Mouse (Mus musculus): ENCODE results near the gene Icam4. TPM values are rescaled to one million over a fixed set of nuclear protein-coding genes. Genes with fewer than 3 reads are reported as not detected.
A peak's percentile ranks its signal among the peaks of the same experiment; 100 is the strongest.

Gene Icam4
- polyA plus RNA-seq, 1 experiment from 2014 or later: 0.56 TPM

DNA sequence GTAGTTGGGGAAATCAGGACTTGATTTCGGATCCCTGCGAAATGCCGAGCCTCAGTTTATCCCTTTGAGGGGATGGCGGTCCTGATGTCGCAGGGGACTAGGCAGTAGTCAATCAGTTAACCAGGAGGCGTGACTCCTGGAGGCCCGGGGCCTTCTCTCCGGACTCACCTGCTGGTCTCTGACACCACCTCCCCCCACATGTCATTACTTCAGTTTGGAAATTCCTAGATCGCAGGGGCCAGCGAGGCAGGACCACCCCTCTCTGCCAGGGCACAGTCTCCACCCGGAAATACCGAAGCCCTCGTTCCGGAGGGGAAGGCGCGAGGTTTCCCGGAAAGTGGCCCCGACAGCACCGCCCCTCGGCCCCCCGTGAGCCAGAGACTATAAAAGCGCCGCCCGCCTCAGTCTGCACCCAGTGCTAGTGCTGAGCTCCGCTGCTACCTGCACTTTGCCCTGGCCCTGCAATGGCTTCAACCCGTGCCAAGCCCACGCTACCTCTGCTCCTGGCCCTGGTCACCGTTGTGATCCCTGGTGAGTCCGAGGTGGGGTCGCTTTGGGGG, 13.5 kb upstream of the Icam4 start, which contains the start of gene Icam1:
Gene Icam1 (plus strand): TSS at position 415 of the 560 bp plus-strand sequence.
- Histone ChIP-seq H3K27me3 (peaks cover 76% of the 10 kb centered on the region), H3K9ac (0 out of 2 replicates have a peak within 1 kb of the TSS, but pooled peaks have one; percentile 13), H3K9me3 (no peaks in the 10 kb centered on the region), H3K4me2 (peak within 1 kb of the TSS; percentile 47), H3K36me3 (no peaks in the 10 kb centered on the region), H3K4me1 (replicated peaks) (peaks cover 10% of the 10 kb centered on the region), H3K27ac (replicated peaks) (no peak within 1 kb of the TSS), H3K4me3 (peak within 1 kb of the TSS; percentile 25)
- ATAC-seq (ENCODE audit: low read depth): no peak
- under 1% methylated on average over 30 of the region's 30 CpGs for WGBS

DNA sequence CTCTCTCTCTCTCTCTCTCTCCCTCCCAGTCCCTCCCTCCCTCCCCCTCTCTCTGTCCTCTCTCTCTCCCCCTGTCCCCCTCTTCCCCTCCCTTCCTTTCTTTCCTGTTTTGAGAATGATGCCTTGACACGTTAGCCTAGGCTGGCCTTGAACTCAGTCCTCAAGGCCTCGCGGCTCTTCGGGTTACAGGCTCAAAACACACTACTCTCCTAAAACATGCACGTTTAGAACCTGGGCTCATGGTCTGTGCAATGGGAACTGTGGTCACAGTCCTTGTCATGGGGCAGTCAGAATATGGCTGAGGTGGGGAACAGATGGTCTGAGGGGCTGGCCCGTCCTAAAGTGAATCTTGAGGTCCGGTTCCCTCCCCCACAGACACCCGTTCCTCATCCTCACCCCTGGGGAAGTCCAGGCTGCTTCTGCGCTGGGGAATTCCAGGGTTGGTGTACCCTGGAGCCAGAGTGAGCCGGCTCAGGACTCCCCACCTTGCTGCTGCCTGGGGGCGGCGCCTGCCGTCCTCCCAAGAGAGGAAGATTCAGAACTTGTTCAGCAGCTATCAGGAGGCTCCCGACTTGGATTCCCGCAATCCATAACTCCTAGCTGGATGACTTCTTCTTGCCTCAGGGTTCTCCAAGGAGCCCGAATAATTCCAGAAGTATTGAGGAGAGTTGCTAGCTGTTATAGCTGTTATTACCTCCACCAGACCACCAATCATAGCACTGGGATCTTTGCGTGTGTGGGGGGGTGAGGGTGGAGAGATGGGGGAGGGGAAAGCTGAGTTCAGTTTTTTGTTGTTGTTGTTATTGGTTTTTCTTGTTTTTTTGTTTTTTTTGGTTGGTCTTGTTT, 12.6 kb upstream of the Icam4 start:
- peak overlapping the region; percentile 47; the same call in 1 of the 2 replicates for H3K4me2 ChIP-seq

DNA sequence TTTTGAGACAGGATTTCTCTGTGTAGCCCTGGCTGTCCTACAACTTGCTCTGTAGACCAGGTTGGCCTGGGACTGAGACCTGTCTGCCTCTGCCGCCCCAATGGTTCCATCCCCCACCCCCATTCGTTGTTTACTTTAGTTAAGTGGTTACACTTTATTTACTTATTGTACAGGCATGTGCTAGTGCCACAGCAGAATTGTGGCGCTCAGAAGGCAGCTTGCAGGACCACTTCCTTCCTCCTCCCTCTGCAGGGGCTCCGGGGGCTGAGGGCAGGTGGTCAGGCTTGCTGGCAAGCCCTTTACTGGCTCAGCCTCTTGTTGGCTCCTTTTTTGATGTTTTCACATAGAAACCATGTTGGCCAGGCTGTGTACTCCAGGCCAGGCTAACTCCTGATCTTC, 12.0 kb upstream of the Icam4 start:
- Histone ChIP-seq H3K27me3 (peaks cover 79% of the 10 kb centered on the region), H3K36me3 (no peaks in the 10 kb centered on the region), H3K9me3 (no peaks in the 10 kb centered on the region), H3K9ac (no peak overlapping the region), H3K27ac (replicated peaks) (no peak overlapping the region), H3K4me3 (no peak overlapping the region; the same call in 1 of the 2 replicates), H3K4me1 (replicated peaks) (peaks cover 10% of the 10 kb centered on the region), H3K4me2 (no peak overlapping the region)
- 36% methylated on average over 4 of the region's 4 CpGs for WGBS
- no peak for ATAC-seq (ENCODE audit: low read depth)

More for the DNA sequence above, 12.6 kb upstream of the Icam4 start:
- no peaks in the 10 kb centered on the region for H3K36me3 ChIP-seq
- peak overlapping the region; percentile 25 for H3K4me3 ChIP-seq
- no peak overlapping the region for H3K27ac ChIP-seq (replicated peaks)
- H3K4me1 ChIP-seq (replicated peaks): peaks cover 10% of the 10 kb centered on the region
- ATAC-seq (ENCODE audit: low read depth): no peak
- H3K9ac ChIP-seq: no peak overlapping the region
- peaks cover 79% of the 10 kb centered on the region for H3K27me3 ChIP-seq
- no peaks in the 10 kb centered on the region for H3K9me3 ChIP-seq
- WGBS: 6% methylated on average over 17 of the region's 17 CpGs

DNA sequence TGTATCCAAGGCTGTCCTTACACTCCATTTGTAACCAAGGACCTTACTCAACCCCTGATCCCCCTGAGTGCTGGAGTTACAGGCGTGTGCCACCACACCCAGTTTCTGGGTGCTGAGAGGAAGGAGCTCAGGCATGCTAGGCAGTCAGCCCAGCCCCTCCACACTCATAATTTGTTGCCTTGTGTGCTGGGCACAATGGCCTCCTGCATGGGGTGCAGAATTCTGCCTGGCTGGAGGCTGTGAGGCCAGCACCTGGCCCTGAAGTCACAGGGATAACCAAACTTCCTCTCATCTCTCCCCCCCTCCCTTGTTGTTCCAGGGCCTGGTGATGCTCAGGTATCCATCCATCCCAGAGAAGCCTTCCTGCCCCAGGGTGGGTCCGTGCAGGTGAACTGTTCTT, 10.6 kb upstream of the Icam4 start:
- peaks cover 67% of the 10 kb centered on the region for H3K27me3 ChIP-seq
- no peak overlapping the region for H3K4me3 ChIP-seq
- no peak for ATAC-seq (ENCODE audit: low read depth)
- peaks cover 10% of the 10 kb centered on the region for H3K4me1 ChIP-seq (replicated peaks)
- H3K9me3 ChIP-seq: no peaks in the 10 kb centered on the region
- H3K9ac ChIP-seq: no peak overlapping the region
- H3K4me2 ChIP-seq: no peak overlapping the region
- H3K36me3 ChIP-seq: no peaks in the 10 kb centered on the region
- WGBS: 64% methylated on average over 2 of the region's 2 CpGs
- no peak overlapping the region for H3K27ac ChIP-seq (replicated peaks)

DNA sequence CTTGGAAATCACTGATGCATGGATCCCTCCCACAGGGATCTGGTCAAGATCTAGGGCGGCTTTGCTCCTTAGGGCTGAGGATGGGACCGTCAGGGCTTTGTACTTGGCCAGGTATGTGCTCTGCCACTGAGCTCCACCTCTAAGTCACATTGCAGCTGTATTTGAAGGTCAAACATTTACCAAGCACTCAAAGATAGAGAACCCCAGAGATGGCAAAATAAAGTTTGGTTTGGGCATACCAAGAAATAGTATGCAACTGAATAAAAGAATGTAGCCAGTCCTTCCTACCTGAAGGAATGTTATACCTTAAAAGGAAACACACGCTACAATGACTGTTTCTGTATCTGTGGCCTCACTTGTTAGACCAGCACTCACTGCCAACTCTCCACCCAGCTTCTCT, 7.8 kb upstream of the Icam4 start:
- H3K4me2 ChIP-seq: no peak overlapping the region
- no peak for ATAC-seq (ENCODE audit: low read depth)
- H3K4me3 ChIP-seq: no peak overlapping the region
- no peaks in the 10 kb centered on the region for H3K9me3 ChIP-seq
- 80% methylated on average over 3 of the region's 3 CpGs for WGBS
- H3K9ac ChIP-seq: no peak overlapping the region
- no peak overlapping the region for H3K27ac ChIP-seq (replicated peaks)
- no peaks in the 10 kb centered on the region for H3K4me1 ChIP-seq (replicated peaks)
- peaks cover 51% of the 10 kb centered on the region for H3K27me3 ChIP-seq
- no peaks in the 10 kb centered on the region for H3K36me3 ChIP-seq

DNA sequence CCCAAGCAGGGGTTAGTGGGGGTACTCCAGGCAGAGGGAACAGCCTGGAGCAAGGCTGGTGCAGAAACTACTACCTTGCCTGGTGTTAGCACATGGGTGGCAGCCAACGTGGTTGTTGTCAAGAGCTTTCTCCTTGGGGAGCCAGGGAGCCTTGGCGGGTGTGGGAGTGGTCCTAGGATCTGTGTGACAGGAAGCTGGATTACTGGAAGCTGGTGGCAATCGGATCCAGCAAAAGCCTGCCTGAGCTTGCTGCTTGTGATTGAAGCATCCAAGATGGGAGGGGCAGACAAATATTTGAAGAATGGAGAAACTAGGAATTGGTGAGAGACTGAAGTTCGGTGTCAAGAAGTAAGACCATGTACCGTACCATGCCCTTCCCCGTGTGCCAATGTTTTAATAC, 6.9 kb upstream of the Icam4 start:
- H3K4me1 ChIP-seq (replicated peaks): 0 out of 2 replicates have a peak, but pooled peaks cover 1% of the 10 kb centered on the region
- no peaks in the 10 kb centered on the region for H3K36me3 ChIP-seq
- WGBS: 67% methylated on average over 6 of the region's 6 CpGs
- H3K27me3 ChIP-seq: peaks cover 51% of the 10 kb centered on the region
- H3K4me2 ChIP-seq: no peak overlapping the region
- H3K27ac ChIP-seq (replicated peaks): no peak overlapping the region
- no peak overlapping the region for H3K4me3 ChIP-seq
- H3K9me3 ChIP-seq: no peaks in the 10 kb centered on the region
- H3K9ac ChIP-seq: no peak overlapping the region
- no peak for ATAC-seq (ENCODE audit: low read depth)

DNA sequence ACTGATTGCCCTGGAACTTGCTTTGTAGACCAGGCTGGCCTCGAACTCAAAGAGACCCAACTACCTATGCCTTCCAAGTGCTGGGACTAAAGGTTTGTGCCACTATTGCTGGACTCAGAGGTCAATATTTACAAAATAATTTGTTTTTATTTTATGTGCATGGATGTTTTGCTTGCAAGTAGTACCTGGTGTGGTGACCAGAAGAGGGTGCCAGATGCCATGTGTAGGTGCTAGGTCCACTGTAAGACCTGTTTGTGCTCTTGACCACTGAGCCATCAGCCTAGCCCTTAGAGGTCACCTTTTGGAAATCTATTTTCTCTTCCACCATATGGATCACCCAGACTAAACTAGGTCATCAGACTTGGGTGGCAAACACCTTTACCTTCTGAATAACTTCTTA, 6.4 kb upstream of the Icam4 start:
- no peak overlapping the region for H3K4me3 ChIP-seq
- H3K4me2 ChIP-seq: no peak overlapping the region
- H3K9ac ChIP-seq: no peak overlapping the region
- 87% methylated on average over 1 of the region's 1 CpGs for WGBS
- H3K27ac ChIP-seq (replicated peaks): no peak overlapping the region
- H3K4me1 ChIP-seq (replicated peaks): peaks cover 5% of the 10 kb centered on the region
- H3K27me3 ChIP-seq: peaks cover 51% of the 10 kb centered on the region
- H3K9me3 ChIP-seq: no peaks in the 10 kb centered on the region
- ATAC-seq (ENCODE audit: low read depth): no peak
- H3K36me3 ChIP-seq: no peaks in the 10 kb centered on the region

DNA sequence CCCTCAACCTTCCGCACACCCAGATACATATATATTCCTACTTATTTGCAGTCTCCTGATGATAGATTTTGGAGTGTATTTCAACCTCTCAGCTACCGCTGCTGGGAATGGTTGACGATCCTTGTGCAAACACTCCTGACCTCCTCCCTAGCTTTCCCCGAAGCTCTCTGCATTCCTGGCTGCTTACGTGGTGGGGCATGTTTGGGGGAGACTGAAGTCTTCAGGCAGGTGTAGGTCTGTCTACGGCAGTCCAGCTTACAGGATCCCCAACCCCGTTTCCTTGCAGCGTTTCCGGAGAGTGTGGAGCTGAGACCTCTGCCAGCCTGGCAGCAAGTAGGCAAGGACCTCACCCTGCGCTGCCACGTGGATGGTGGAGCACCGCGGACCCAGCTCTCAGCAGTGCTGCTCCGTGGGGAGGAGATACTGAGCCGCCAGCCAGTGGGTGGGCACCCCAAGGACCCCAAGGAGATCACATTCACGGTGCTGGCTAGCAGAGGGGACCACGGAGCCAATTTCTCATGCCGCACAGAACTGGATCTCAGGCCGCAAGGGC, 3.8 kb upstream of the Icam4 start:
- H3K4me1 ChIP-seq (replicated peaks): peaks cover 23% of the 10 kb centered on the region
- 75% methylated on average over 19 of the region's 19 CpGs for WGBS
- ATAC-seq (ENCODE audit: low read depth): no peak
- no peaks in the 10 kb centered on the region for H3K36me3 ChIP-seq
- no peak overlapping the region for H3K4me2 ChIP-seq
- H3K4me3 ChIP-seq: no peak overlapping the region
- H3K9me3 ChIP-seq: no peaks in the 10 kb centered on the region
- no peak overlapping the region for H3K27ac ChIP-seq (replicated peaks)
- H3K27me3 ChIP-seq: peaks cover 59% of the 10 kb centered on the region
- H3K9ac ChIP-seq: no peak overlapping the region

DNA sequence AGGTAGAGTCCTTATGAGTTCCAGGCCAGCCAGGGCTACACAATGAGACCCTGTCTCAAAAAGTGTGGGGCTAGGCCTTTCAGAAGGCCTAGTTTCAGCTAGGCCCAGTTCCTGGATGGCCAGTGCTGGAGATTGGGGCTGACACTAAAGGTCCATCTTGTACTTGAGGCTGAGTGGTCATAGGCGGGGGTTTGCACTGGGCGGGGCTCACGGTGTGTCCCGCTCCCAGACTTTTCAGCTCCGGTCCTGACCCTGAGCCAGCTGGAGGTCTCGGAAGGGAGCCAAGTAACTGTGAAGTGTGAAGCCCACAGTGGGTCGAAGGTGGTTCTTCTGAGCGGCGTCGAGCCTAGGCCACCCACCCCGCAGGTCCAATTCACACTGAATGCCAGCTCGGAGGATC, 2.3 kb upstream of the Icam4 start:
- WGBS: 85% methylated on average over 12 of the region's 12 CpGs
- H3K4me1 ChIP-seq (replicated peaks): peaks cover 35% of the 10 kb centered on the region
- H3K9ac ChIP-seq: no peak overlapping the region
- no peak overlapping the region for H3K27ac ChIP-seq (replicated peaks)
- no peak overlapping the region for H3K4me3 ChIP-seq
- H3K27me3 ChIP-seq: peaks cover 71% of the 10 kb centered on the region
- no peaks in the 10 kb centered on the region for H3K9me3 ChIP-seq
- H3K36me3 ChIP-seq: no peaks in the 10 kb centered on the region
- no peak for ATAC-seq (ENCODE audit: low read depth)
- no peak overlapping the region for H3K4me2 ChIP-seq

DNA sequence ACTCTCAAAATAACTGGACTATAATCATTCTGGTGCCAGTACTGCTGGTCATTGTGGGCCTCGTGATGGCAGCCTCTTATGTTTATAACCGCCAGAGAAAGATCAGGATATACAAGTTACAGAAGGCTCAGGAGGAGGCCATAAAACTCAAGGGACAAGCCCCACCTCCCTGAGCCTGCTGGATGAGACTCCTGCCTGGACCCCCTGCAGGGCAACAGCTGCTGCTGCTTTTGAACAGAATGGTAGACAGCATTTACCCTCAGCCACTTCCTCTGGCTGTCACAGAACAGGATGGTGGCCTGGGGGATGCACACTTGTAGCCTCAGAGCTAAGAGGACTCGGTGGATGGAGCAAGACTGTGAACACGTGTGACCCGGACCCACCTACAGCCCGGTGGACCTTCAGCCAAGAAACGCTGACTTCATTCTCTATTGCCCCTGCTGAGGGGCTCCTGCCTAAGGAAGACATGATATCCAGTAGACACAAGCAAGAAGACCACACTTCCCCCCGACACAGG, 1.3 kb upstream of the Icam4 start:
- no peaks in the 10 kb centered on the region for H3K9me3 ChIP-seq
- H3K27ac ChIP-seq (replicated peaks): no peak overlapping the region
- peaks cover 44% of the 10 kb centered on the region for H3K4me1 ChIP-seq (replicated peaks)
- H3K36me3 ChIP-seq: no peaks in the 10 kb centered on the region
- peaks cover 76% of the 10 kb centered on the region for H3K27me3 ChIP-seq
- H3K9ac ChIP-seq: no peak overlapping the region
- H3K4me2 ChIP-seq: no peak overlapping the region
- ATAC-seq (ENCODE audit: low read depth): no peak
- WGBS: 36% methylated on average over 8 of the region's 8 CpGs
- H3K4me3 ChIP-seq: no peak overlapping the region

DNA sequence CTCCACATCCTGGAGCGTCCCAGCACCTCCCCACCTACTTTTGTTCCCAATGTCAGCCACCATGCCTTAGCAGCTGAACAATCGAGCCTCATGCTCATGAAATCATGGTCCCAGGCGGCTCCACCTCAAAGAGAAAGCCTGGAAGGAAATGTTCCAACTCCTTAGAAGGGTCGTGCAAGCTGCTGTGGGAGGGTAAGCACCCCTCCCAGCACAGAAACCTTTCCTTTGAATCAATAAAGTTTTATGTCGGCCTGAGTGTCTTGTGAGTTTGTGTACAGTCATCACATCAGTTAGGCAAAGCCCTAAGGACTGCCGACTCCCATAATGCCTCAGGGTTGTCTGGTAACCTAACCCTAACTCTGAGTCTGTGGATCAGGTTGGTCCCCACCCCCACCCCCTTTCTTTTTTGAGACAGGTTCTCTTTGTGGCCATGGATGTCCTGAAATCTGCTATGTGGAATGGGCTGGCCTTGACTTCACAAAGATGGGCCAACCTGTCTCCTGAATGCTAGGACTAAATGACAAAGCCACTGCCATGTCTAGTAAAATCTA, 538 bp upstream of the Icam4 start:
- peaks cover 84% of the 10 kb centered on the region for H3K27me3 ChIP-seq

DNA sequence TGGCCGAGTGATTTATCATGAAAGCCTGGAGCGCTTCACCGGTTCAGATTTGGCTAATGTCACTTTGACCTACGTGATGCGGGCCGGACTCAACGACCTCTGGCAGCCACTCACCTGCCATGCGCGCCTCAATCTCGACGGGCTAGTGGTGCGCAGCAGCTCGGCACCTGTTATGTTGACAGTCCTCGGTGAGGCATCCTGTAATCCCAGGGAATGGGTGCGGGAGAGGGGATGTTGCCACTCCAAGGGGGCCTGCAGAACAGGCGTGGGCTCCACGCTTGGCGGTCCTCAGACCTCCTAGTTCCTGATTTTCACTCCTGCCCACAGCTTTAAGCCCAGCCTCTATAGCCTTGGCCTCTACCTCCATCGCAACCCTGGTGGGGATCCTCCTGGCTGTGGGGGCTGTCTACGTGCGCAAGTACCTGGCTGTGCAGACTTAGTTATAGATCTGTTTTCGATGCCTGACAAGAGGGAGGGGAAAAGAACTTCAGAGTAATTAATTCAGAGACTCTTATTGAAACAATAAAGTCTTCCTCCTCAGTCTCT, 955 bp downstream of the Icam4 start:
- H3K27ac ChIP-seq (replicated peaks): no peak overlapping the region
- no peak for ATAC-seq (ENCODE audit: low read depth)
- H3K27me3 ChIP-seq: peaks cover 98% of the 10 kb centered on the region
- H3K36me3 ChIP-seq: no peaks in the 10 kb centered on the region
- H3K4me1 ChIP-seq (replicated peaks): peaks cover 63% of the 10 kb centered on the region
- H3K4me2 ChIP-seq: peak overlapping the region; percentile 75
- H3K9me3 ChIP-seq: no peaks in the 10 kb centered on the region
- H3K4me3 ChIP-seq: 0 out of 2 replicates have a peak overlapping the region, but pooled peaks have one; percentile 26
- WGBS: 23% methylated on average over 22 of the region's 22 CpGs
- H3K9ac ChIP-seq: no peak overlapping the region

More for the DNA sequence above, 538 bp upstream of the Icam4 start:
- Histone ChIP-seq H3K4me1 (replicated peaks) (peaks cover 52% of the 10 kb centered on the region), H3K4me3 (no peak overlapping the region), H3K9ac (no peak overlapping the region), H3K4me2 (no peak overlapping the region), H3K9me3 (no peaks in the 10 kb centered on the region), H3K27ac (replicated peaks) (no peak overlapping the region), H3K36me3 (no peaks in the 10 kb centered on the region)
- 56% methylated on average over 6 of the region's 6 CpGs for WGBS
- no peak for ATAC-seq (ENCODE audit: low read depth)
